Mouse (Mus musculus): ENCODE data around the gene Mgarp.

Mgarp gene

GRCm38 (mm10) chr3:51340552-51341267 is 55.8 kb downstream of the Mgarp start, which contains the start of gene Elf2:
Elf2 (minus strand) TSS chr3:51340663.
- DNase-seq (ENCODE audit: low spot score in 2 of 2): peak; percentile 69 to 85

GRCm38 (mm10) chr3:51339734-51340551 is 56.6 kb downstream of the Mgarp start:
- DNase-seq (ENCODE audit: low spot score in 2 of 2): peak; percentile 38 to 60

- no peak for DNase-seq (ENCODE audit: low spot score in 2 of 2)
These were observed 57.2 kb downstream of the Mgarp start for GRCm38 (mm10) chr3:51339378-51339733.
